Mouse (Mus musculus): ENCODE measurements around the gene Cyp8b1. TPM values are rescaled to one million over a fixed set of nuclear protein-coding genes. Genes with fewer than 3 reads are reported as not detected.

The Cyp8b1 gene
- polyA plus RNA-seq, 1 experiment from 2014 or later, result 0.35 TPM

GRCm38 (mm10) chr9:121880840-121881239, 35.3 kb downstream of the Cyp8b1 start:
- no peaks in the 10 kb centered on the region for H3K36me3 ChIP-seq
- H3K9ac ChIP-seq, result no peak overlapping the region
- H3K4me1 ChIP-seq, result no peaks in the 10 kb centered on the region
- H3K27ac ChIP-seq, result no peak overlapping the region
- 19% methylated on average over 14 of the region's 14 CpGs for WGBS
- no peaks in the 10 kb centered on the region for H3K9me3 ChIP-seq
- no peaks in the 10 kb centered on the region for H3K27me3 ChIP-seq (replicated peaks)
- peak overlapping the region; percentile 20; the same call in 1 of the 2 replicates for H3K4me2 ChIP-seq
- ATAC-seq (ENCODE audit: insufficient read depth, low FRiP score, low read depth), result no peak
- no peak overlapping the region for H3K4me3 ChIP-seq (replicated peaks)

GRCm38 (mm10) chr9:121877052-121877740, 38.9 kb downstream of the Cyp8b1 start:
- no peak overlapping the region for H3K4me3 ChIP-seq (replicated peaks)
- H3K9ac ChIP-seq, result no peak overlapping the region
- WGBS, result 6% methylated on average over 3 of the region's 3 CpGs
- ATAC-seq (ENCODE audit: insufficient read depth, low FRiP score, low read depth), result no peak
- no peak overlapping the region for H3K27ac ChIP-seq
- H3K36me3 ChIP-seq, result no peaks in the 10 kb centered on the region
- H3K4me1 ChIP-seq, result no peaks in the 10 kb centered on the region
- H3K27me3 ChIP-seq (replicated peaks), result no peaks in the 10 kb centered on the region
- no peaks in the 10 kb centered on the region for H3K9me3 ChIP-seq
- H3K4me2 ChIP-seq, result no peak overlapping the region

GRCm38 (mm10) chr9:121873578-121873977, 42.5 kb downstream of the Cyp8b1 start:
- H3K4me1 ChIP-seq, result 0 out of 2 replicates have a peak, but pooled peaks cover 10% of the 10 kb centered on the region
- ATAC-seq (ENCODE audit: insufficient read depth, low FRiP score, low read depth), result no peak
- no peaks in the 10 kb centered on the region for H3K27me3 ChIP-seq (replicated peaks)
- no peaks in the 10 kb centered on the region for H3K9me3 ChIP-seq
- no peak overlapping the region for H3K9ac ChIP-seq
- no peaks in the 10 kb centered on the region for H3K36me3 ChIP-seq
- no peak overlapping the region for H3K4me3 ChIP-seq (replicated peaks)
- H3K27ac ChIP-seq, result no peak overlapping the region
- H3K4me2 ChIP-seq, result no peak overlapping the region

- ATAC-seq (ENCODE audit: insufficient read depth, low FRiP score, low read depth), result no peak
- Histone ChIP-seq H3K9ac (no peak overlapping the region), H3K4me3 (replicated peaks) (no peak overlapping the region), H3K27me3 (replicated peaks) (no peaks in the 10 kb centered on the region), H3K4me2 (no peak overlapping the region), H3K36me3 (no peaks in the 10 kb centered on the region), H3K4me1 (0 out of 2 replicates have a peak, but pooled peaks cover 11% of the 10 kb centered on the region), H3K9me3 (no peaks in the 10 kb centered on the region), H3K27ac (no peak overlapping the region)
- 74% methylated on average over 2 of the region's 2 CpGs for WGBS
Measured at GRCm38 (mm10) chr9:121872062-121872683, 43.9 kb downstream of the Cyp8b1 start.

GRCm38 (mm10) chr9:121869973-121870515, 46.1 kb downstream of the Cyp8b1 start:
- WGBS, result 53% methylated on average over 4 of the region's 4 CpGs
- Histone ChIP-seq H3K4me3 (replicated peaks) (no peak overlapping the region), H3K4me2 (no peak overlapping the region), H3K27me3 (replicated peaks) (no peaks in the 10 kb centered on the region), H3K36me3 (no peaks in the 10 kb centered on the region), H3K27ac (no peak overlapping the region), H3K9me3 (no peaks in the 10 kb centered on the region), H3K9ac (no peak overlapping the region), H3K4me1 (peaks cover 16% of the 10 kb centered on the region; the same call in 1 of the 2 replicates)
- no peak for ATAC-seq (ENCODE audit: insufficient read depth, low FRiP score, low read depth)

- 77% methylated on average over 5 of the region's 5 CpGs for WGBS
- Histone ChIP-seq H3K9me3 (no peaks in the 10 kb centered on the region), H3K27ac (peak overlapping the region; percentile 6; the same call in 1 of the 2 replicates), H3K4me3 (replicated peaks) (no peak overlapping the region), H3K27me3 (replicated peaks) (no peaks in the 10 kb centered on the region), H3K4me1 (peaks cover 16% of the 10 kb centered on the region; the same call in 1 of the 2 replicates), H3K9ac (no peak overlapping the region), H3K4me2 (no peak overlapping the region), H3K36me3 (no peaks in the 10 kb centered on the region)
- ATAC-seq (ENCODE audit: insufficient read depth, low FRiP score, low read depth), result no peak
Measured at GRCm38 (mm10) chr9:121869432-121869831, 46.7 kb downstream of the Cyp8b1 start.

GRCm38 (mm10) chr9:121868236-121868635, 47.9 kb downstream of the Cyp8b1 start:
- Histone ChIP-seq H3K9ac (no peak overlapping the region), H3K36me3 (no peaks in the 10 kb centered on the region), H3K4me2 (no peak overlapping the region), H3K4me1 (peaks cover 16% of the 10 kb centered on the region; the same call in 1 of the 2 replicates), H3K27ac (peak overlapping the region; percentile 58), H3K27me3 (replicated peaks) (no peaks in the 10 kb centered on the region), H3K9me3 (no peaks in the 10 kb centered on the region), H3K4me3 (replicated peaks) (no peak overlapping the region)
- ATAC-seq (ENCODE audit: insufficient read depth, low FRiP score, low read depth), result no peak
- 49% methylated on average over 6 of the region's 6 CpGs for WGBS

GRCm38 (mm10) chr9:121867632-121868031, 48.5 kb downstream of the Cyp8b1 start:
- Histone ChIP-seq H3K4me1 (peaks cover 16% of the 10 kb centered on the region; the same call in 1 of the 2 replicates), H3K36me3 (no peaks in the 10 kb centered on the region), H3K9me3 (no peaks in the 10 kb centered on the region), H3K27ac (peak overlapping the region; percentile 87), H3K4me2 (no peak overlapping the region), H3K27me3 (replicated peaks) (no peaks in the 10 kb centered on the region), H3K9ac (no peak overlapping the region), H3K4me3 (replicated peaks) (no peak overlapping the region)
- ATAC-seq (ENCODE audit: insufficient read depth, low FRiP score, low read depth), result peak; percentile 61; the same call in 1 of the 2 replicates
- WGBS, result 52% methylated on average over 6 of the region's 6 CpGs

GRCm38 (mm10) chr9:121865425-121866008, 50.6 kb downstream of the Cyp8b1 start:
- peaks cover 16% of the 10 kb centered on the region; the same call in 1 of the 2 replicates for H3K4me1 ChIP-seq
- H3K9me3 ChIP-seq, result no peaks in the 10 kb centered on the region
- H3K36me3 ChIP-seq, result no peaks in the 10 kb centered on the region
- no peak overlapping the region for H3K4me2 ChIP-seq
- ATAC-seq (ENCODE audit: insufficient read depth, low FRiP score, low read depth), result no peak
- 37% methylated on average over 3 of the region's 3 CpGs for WGBS
- H3K27ac ChIP-seq, result peak overlapping the region; percentile 2; the same call in 1 of the 2 replicates
- H3K9ac ChIP-seq, result no peak overlapping the region
- H3K4me3 ChIP-seq (replicated peaks), result no peak overlapping the region
- H3K27me3 ChIP-seq (replicated peaks), result no peaks in the 10 kb centered on the region

GRCm38 (mm10) chr9:121864837-121865236, 51.3 kb downstream of the Cyp8b1 start:
- Histone ChIP-seq H3K27me3 (replicated peaks) (no peaks in the 10 kb centered on the region), H3K9me3 (no peaks in the 10 kb centered on the region), H3K4me1 (peaks cover 16% of the 10 kb centered on the region; the same call in 1 of the 2 replicates), H3K4me2 (no peak overlapping the region), H3K4me3 (replicated peaks) (no peak overlapping the region), H3K9ac (no peak overlapping the region), H3K36me3 (no peaks in the 10 kb centered on the region), H3K27ac (peak overlapping the region; percentile 31; the same call in 1 of the 2 replicates)
- ATAC-seq (ENCODE audit: insufficient read depth, low FRiP score, low read depth), result no peak
- 38% methylated on average over 4 of the region's 4 CpGs for WGBS

Data from stomach, embryonic 15.5 days (tissue).